Mouse (Mus musculus): ENCODE data around the gene Pcp4.

Gene Pcp4

DNA sequence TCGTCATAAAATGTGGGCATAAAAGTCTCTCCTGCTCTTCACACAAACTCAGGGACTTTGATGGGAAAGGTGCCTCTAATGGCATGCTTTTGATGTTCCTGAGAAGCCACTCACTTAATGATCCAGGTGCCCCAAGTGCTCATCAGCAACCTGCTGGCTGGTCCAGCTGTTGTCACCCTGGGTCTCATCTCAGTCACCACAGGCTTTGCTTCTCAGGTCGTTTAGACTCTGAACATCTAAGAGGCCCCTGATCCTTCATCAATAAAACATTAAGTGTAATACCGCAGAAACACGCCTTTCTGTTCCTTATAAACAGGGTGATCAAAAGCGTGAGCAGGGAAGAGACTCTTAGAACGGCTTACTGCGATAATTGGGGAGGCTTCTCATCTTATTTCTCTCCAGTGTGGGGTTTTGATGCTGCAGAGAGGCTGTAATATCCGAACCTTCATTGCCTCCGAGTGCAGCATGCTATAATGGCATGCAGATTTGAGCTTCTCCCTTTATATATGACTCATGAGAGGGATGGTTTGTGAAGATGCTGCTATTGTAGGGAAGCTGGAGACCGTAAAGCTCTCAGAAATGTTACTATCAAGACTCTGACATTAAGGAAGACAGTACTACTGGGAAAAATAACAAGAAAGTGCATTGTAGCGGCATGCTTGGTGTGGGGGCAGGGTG, 19.7 kb downstream of the Pcp4 start:
- no peak for DNase-seq (ENCODE audit: low read depth, low spot score)

DNA sequence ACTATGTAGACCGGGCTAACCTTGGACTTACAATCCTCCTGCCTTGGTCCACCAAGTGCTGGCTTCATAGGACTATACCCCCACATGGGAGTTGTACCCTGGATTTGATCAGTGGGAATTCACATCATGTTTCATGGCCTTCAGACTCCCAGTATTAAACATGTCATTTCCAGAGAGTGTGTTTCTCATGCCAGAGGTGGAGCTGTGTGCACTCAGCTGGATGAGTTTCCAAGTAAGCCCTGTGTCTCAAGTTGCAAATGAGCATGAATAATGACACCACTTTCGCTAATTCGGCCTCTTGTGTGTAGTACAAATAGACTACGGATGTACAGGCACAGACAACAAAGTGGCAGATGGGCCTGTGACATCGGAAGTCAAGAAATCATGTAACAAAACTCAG, 20.6 kb downstream of the Pcp4 start:
- DNase-seq (ENCODE audit: low read depth, low spot score) = no peak

DNA sequence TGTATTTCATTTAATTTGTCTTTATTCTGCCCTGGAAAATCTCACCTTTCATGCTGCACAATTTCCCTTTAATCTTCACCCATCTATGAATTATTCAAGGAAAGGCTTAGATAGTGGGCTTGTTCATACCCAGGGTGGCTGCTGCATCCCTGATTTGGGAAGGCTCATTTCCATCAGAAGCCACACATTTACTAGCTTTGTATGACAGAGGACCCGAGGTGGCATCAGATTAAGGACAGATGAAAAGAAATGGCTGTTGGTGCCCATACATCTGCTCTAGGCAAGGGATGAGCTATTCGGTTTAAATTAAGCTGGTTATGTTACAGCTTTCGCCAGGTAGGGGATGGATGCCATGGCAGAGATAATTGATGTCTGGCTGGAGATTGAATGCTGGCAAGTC, 24.1 kb downstream of the Pcp4 start:
- DNase-seq (ENCODE audit: low read depth, low spot score) = no peak

DNA sequence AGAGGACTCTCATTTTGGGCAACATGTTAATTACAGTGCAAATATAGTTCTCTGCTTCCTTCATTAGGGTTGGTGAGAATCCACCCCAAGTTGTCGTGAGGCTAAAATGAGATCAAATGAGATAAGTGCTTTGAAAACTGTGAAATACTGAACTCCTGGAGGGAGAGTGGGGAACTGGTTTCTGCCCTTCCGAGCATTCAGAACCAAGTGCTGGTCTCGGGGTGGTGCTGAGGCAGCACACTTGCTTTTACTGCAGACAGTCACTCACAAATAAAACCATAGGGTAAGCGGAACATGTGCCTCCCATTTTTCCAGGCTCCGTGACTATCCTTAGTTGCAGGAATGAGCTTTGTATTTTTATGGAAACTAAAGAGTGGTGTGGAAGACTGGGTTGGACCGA, 26.7 kb downstream of the Pcp4 start:
- DNase-seq (ENCODE audit: low read depth, low spot score) = no peak

DNA sequence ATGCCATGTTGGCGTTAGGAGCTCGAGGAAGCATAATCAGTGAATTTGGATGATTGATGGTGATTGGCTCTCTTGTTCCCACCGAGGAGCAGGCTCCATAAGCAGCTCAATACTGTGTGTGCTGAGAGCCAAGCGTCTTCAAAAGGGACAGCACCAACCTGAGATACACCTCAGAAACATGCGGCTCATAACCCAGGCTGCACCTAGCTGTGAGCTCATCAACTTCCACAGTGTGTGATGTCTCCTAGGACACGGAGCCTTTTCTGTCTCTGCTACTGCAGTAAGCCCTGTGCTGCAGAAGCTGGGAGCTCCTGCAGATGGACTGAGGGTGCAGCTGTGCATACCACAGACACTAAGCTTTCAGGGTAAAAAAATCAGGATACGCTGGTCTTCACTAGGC, 31.5 kb downstream of the Pcp4 start:
- DNase-seq (ENCODE audit: low read depth, low spot score) = no peak

DNA sequence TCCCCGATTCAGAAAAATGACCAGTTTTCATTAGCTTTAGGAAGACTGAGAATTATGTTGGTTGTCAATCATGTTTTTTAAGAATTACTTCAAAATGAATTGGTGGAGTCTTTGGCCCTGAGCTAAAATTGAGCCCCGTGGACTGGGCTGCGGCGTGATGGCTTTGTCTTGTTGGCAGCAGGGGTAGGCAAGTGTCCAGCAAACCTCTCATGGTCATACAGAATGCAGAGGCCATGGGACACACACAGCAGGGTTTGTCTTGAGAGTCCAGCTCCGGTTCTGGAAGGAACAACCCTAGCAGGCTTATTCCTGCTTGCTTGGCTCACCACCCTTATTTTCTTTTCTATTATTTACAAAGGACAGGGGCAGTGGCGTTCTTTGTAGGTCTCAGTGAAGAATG, 33.8 kb downstream of the Pcp4 start:
- no peak for DNase-seq (ENCODE audit: low read depth, low spot score)

DNA sequence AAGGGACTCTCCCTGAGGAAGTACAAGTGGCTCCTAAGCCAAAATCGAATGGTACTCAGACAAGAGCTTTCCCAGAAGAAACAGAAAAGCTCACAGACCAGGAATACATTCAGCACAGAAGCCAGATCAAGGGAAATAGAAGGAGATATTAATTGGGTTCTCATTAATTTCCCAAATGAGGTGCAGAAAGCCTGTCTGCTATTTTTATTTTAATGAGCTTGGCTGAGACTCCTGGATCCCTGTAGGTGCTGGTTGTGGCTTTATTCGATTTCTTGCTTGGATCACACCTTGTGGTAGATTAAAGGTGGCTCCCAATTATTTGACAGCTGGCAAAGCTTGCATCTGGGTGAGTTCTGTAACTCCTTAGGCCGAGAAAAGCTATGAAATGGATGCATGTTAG, 35.2 kb downstream of the Pcp4 start:
- DNase-seq (ENCODE audit: low read depth, low spot score) = no peak

DNA sequence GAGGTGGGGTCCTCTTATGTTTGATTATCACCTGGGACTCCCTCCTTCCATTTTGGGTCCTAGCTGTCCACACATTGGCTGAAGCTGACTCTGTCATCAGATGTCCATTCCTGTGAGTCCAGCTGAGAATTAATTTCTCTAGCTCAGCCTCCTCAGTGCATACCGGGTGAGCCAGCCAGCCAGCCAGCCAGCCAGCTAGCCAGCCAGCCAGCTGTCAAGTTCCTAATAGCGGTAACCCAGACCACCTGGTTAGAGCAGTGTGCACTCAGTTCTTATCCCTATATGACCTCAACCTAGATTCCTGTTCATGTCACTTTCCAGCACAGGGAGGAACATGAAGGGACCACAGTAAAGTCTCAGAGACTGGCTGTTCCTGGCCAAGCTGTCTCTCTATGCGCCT, 47.1 kb downstream of the Pcp4 start:
- DNase-seq (ENCODE audit: low read depth, low spot score) = no peak

DNA sequence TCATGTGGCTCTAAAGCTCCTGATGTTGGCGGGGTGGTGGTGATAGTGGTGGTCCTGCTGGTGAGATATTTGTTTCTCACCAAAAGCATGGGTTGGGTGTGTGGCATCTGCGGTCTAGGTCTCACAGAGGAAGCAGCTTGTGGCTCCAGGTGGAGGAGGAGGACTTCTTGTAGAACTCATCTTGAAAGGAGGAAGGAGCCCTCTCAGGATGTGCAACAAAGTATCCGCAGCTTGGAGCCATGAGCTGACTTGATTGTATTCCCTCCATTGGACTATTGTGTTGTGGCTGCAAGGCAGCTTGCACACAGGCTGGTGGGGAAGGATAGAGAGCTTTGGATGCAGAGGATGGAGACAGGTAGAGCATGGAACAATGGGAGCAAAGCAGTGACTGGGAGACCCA, 60.1 kb downstream of the Pcp4 start:
- no peak for DNase-seq (ENCODE audit: low read depth, low spot score)

DNA sequence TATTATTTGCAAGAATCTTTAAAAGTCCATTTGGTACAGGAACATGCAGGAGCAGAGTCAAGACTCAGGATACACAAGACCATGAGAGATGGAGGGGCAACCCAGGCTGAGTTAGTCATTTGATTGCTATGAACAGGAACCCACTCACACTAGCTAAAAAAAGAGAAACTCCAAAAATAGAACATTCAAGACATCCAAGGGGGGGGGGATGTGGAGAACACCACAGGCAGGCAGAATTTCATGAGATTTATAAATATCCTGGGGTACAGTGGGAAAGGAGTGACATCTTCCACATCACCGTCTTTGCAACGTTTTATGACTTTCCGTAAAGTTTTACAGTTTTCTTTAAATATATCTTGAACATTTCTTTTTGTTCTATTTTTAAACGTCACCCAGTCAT, 61.1 kb downstream of the Pcp4 start:
- no peak for DNase-seq (ENCODE audit: low read depth, low spot score)

DNA sequence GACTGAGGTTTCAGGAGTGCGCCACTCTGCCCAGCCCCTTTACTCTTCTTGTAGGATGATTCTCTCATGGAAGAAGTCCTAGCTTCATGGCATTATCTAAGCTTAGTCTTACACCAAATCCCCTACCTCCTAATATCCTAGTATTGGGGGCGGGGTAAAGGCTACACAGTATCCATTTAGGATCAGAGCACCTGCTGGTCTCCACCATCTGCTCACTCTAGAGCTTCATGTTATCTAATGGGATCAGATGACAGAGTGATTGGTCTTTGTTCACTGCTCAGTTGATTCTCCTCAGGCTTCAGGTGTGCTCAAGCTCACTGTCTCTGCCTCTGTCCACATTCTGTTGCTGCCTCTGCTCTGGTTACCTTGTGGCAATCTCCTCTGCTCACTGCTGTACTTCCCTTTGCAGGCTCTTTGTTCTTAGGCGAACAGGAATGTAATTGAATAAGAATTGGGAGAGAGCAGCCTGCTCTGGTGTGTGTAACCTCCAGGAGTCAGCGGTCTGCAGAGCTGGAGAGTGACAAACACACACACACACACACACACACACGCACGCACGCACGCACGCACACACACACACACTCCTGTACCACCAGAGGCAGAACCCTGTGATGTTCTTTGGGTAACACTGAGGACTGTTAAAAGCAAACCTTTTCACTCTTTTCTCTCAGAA, 62.6 kb downstream of the Pcp4 start:
- no peak for DNase-seq (ENCODE audit: low read depth, low spot score)

DNA sequence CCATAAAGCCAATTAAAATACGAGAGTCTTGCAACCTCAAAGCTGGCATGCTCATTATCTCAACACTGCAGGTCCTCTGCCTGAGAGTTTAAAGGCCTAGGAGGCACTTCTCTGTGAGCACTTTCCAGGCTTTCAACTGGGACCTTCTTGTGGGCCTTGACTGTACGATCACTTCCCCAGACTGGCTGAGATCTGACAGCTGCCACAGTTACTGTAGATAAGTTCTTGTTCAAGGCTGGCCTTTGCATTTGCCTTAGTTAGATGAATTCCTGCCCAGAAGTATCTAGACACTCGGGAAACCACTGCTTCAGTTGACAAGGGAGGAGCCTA, 63.1 kb downstream of the Pcp4 start:
- no peak for DNase-seq (ENCODE audit: low read depth, low spot score)

DNA sequence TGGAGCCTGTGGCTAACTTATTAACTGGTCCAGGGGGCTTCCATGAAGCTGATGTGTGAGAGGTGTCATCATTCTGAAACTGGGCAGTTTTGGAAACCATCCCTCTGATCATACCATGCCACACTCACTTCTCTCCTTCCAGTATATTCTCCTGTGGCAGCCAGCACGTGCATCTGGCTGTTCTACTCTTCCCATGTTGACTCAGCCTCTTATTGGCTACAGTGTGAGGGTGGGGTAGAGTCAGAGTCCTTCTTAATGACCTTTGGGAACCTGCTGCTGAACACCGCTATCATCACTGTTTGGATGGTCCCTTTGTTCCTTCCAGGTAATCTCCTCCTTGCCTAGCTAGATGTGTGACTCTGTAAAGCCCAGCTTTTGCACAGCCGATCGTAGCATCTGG, 63.6 kb downstream of the Pcp4 start:
- no peak for DNase-seq (ENCODE audit: low read depth, low spot score)

DNA sequence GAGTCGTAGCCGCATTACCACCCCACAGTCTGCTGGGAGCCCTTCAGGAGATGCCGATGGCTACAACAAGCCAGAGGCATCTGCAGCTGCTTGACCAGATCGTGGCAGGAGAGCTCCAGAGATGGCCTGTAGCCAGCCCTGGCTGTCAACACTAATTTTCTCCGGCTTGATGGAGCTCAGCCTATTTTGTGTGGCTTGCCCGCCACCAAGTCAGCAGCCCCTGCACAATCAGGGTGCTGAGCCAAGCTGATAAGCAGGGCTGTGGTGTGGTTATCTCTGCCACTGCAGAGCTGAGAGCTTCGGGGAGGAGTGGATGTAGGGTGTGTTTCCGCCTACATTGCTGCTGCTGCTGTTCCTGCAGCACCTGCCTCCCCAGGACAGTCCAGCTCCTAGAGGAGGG, 66.3 kb downstream of the Pcp4 start:
- no peak for DNase-seq (ENCODE audit: low read depth, low spot score)

DNA sequence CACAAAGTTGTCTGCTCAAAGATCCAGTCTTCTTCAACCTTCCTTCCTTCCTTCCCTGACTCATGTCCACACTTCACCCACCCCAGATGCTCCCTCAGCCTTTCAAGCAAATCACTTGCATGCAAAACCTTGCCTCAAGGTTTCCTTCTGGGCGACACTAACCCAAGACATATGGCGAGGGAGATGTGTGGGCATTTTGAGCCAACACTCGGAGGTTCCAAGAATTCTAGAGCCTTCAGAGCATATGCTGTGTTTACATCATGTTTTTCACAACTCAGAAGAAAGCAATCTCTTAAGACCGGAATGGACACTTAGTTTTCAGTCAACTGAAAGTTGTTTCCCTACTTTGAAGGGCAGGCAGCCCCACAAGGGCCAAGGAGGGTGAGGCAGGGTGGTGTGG, 67.9 kb downstream of the Pcp4 start:
- DNase-seq (ENCODE audit: low read depth, low spot score) = no peak

DNA sequence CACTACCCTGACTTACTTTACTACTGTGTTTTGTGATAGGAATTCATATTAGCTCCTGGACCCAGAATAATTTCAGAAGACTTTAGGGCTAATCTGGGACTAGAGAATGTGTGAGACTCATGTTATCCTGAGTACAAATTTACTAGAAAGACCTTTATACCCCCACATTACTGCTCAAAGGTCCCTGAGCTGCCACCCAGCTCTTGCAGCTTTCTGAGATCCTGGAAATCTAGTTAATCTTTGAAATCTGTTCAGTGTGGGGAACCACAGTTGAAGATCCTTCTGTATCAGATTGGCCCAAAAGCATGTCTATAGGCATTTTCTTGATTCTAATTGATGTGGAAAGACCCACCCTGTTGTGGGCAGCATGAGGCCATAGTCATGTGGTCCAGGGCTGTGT, 69.0 kb downstream of the Pcp4 start:
- DNase-seq (ENCODE audit: low read depth, low spot score) = no peak

DNA sequence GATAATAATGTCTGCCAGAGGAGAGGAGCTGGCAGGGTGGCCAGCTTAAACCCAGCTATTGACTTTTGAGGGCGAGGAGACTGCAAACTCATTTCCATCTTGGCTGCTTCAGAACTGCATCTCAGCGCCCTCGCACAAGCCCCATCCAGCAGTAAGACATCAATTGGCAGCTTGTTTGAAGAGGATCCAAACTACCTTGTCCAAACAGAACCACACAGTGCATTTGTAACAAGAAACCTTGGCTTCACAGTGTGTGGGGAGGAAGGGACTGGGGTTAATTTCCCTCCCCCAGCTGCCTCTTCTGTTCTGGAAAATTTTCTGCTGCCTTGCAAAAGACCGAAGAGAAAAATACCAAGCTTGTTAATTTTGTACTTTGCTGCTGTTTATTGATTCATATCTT, 71.7 kb downstream of the Pcp4 start:
- DNase-seq (ENCODE audit: low read depth, low spot score) = no peak

DNA sequence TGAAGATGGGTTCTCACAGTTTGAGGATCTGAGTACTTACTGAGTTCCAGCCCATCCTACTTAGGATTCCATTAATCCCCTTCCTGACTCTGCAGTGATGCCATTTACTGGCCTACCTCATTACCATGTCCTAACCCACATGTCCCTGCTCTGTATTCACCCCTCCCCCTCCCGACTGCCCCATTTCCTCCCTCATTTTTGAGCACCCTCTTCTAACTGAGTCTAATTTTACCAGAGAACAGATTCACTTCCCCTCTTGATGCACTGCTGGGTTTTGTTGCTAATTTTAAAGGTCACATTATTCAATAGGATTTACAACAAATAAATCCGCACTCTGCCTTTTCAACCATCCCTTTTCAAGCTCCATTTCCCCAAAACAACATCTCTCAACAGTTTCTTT, 73.7 kb downstream of the Pcp4 start:
- no peak for DNase-seq (ENCODE audit: low read depth, low spot score)

DNA sequence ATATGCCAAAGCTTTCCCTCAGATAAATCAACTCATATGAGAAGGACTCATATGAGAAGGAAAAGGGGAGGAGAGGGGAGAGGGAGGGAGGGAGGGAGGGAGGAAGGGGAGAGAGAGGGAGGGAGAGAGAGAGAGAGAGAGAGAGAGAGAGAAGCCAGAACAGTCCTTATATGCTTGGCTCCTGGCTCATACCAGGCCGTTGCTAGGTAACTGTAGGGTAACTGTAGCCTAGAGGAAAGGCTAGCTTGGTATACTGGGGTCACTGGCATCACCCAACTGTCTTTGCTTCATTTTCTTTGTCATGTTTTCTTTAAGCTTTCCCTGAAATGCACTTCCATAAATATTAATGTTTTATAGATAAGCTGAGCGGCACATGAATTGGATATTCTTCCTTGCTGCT, 85.3 kb downstream of the Pcp4 start:
- no peak for DNase-seq (ENCODE audit: low read depth, low spot score)

DNA sequence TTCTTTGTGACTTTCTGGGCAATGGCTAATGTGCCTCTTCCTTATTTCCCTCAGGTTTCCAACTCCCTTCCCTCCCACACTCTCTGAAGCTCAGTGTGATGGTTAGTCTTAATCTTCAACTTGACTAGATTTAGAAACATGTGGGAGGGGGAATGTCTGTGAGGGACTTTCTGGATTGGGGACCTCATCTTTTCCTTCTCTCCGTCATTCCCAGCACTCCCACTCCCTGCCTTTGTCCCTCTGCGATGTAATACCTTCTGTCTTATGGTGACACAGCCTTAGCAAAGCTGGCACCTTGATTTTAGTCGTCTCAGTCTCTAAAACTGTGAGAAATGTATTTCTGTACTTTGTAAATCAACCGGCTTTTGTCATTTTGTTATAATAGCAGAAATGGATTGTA, 88.0 kb downstream of the Pcp4 start:
- DNase-seq (ENCODE audit: low read depth, low spot score) = no peak

DNA sequence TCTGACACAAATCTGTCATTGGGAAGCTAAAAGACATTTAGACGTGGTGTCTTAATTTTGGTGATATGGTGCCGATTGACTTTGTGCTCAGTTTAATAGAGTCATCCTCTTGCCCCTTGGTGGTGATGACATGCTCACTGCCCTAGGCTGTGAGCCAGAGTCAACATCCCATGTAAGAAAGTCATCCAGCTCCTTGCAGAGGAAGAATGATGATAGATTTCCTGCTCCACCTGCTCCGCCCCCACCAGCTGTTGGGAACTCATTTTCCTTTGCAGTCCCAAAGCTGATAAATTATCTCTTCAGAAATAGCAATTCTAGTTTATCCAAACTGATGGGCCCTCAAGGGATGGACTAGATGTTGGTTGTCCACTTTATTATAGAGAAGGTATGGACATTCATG, 89.2 kb downstream of the Pcp4 start:
- no peak for DNase-seq (ENCODE audit: low read depth, low spot score)

DNA sequence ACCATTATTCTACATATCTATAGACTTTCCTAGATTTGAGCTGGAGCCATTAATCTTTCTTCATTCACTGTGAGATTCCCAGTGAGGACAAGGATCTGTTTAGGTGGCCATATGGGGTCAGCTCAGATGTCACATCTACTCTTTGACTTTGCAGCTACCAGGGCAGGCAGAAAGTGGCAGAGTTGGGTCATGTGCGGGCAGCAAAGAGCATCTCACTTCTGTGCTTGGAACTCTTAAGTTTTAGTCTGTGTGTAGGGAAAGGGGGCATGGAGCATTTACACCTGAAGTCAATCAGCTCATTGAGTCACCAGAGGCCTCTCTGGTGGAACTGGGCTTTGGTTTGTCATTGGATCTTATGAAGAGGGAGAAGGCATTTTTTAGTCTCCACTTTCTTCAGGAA, 90.9 kb downstream of the Pcp4 start:
- no peak for DNase-seq (ENCODE audit: low read depth, low spot score)

DNA sequence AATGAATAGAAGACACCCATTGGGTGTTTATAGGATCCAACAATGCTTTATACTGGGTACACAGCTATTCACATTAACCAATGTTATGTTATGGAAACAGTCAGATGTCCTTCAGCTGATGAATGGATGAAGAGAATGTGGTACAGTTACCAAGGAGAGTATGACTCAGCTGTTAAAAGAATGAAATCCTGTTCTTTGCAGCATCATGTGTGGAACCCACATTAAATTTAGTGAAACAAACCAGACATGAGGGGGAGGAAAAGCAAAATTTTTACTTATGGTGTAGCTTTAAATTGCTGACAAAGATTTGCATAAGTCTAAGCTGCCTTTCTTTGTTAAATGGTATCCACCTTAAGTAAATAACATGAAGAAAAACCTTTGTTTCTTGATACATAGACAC, 92.4 kb downstream of the Pcp4 start:
- no peak for DNase-seq (ENCODE audit: low read depth, low spot score)
